Comparison of ENCODE assay signal across 9 mouse cellular contexts in genomic region chr10:18743286-18744142, GRCm38 (mm10). TPM values are rescaled to one million over a fixed set of nuclear protein-coding genes. Genes with fewer than 3 reads are reported as not detected.
A peak's percentile ranks its signal among the peaks of the same experiment; 100 is the strongest.
DNase-seq lines count a peak whose midpoint lies in the region; ATAC-seq and TF ChIP-seq lines count a peak whose summit lies in the region.
"Had no signal": no experiment of that assay in that cellular context is flagged by ENCODE, and none has a peak within 500 bp of the region (broad histone marks: within the 10 kb centered on the region; RNA-seq: fewer than 3 reads in every experiment).

TSS of gene Arfgef3 (minus strand) at chr10:18743949.

- H3K4me3 ChIP-seq in embryonic facial prominence, embryonic 12.5 days = peak within 1 kb of the TSS; percentile 50
- peak within 1 kb of the TSS; percentile 64 for H3K4me3 ChIP-seq in kidney, adult 2 months (ENCODE audit: insufficient read depth, low read depth, low read length)
- H3K4me3 ChIP-seq: myocyte had no signal

- 0 out of 2 replicates have a peak, but pooled peaks have one; percentile 47 for ATAC-seq in embryonic facial prominence, embryonic 12.5 days (ENCODE audit: insufficient number of reproducible peaks, insufficient read depth, low FRiP score, low TSS enrichment)
- peak; percentile 64 for ATAC-seq in megakaryocyte progenitor cell, adult 5-6 weeks (replicated peaks; ENCODE audit: poor library complexity)
- no peak for ATAC-seq in erythroid progenitor cell, adult 5-6 weeks (replicated peaks; ENCODE audit: low FRiP score, poor library complexity, severe bottlenecking)

- H3K4me1 ChIP-seq in embryonic facial prominence, embryonic 12.5 days = no peaks in the 10 kb centered on the region
- no peaks in the 10 kb centered on the region for H3K4me1 ChIP-seq in kidney, adult 2 months (ENCODE audit: control insufficient read depth, insufficient read depth, low read length)

- peaks cover 15% of the 10 kb centered on the region for H3K27me3 ChIP-seq in embryonic facial prominence, embryonic 12.5 days
- no peaks in the 10 kb centered on the region for H3K27me3 ChIP-seq in kidney, adult 2 months (replicated peaks; ENCODE audit: control insufficient read depth, insufficient read depth, low read length)

- peak; percentile 23 to 26 for DNase-seq in adrenal gland, postnatal 4 days (ENCODE audit: low spot score in 2 of 2)
- DNase-seq in heart, adult 9 months (ENCODE audit: low spot score in 2 of 2) = peak; percentile 7 to 9
- DNase-seq in kidney, adult 2 months = peak; percentile 63
- peak; percentile 87 to 89 for DNase-seq in left cerebral cortex, postnatal 36 days (ENCODE audit: low spot score in 2 of 2)
- peak; percentile 77 to 80 for DNase-seq in right cerebral cortex, postnatal 36 days (ENCODE audit: low spot score in 2 of 2)

- no peak for TF ChIP-seq CTCF in kidney, adult 2 months (conservative IDR thresholded peaks at IDR 0.05; ENCODE audit: insufficient read depth, insufficient read length, low read depth, low read length)

- 1% methylated on average over 50 of the region's 50 CpGs for WGBS in embryonic facial prominence, embryonic 12.5 days
- 3% methylated on average over 50 of the region's 50 CpGs for WGBS in kidney, adult 2 months

- no peak for TF ChIP-seq POLR2A in kidney, adult 2 months (IDR thresholded peaks at IDR 0.05; ENCODE audit: low read depth, low read length)

- no peaks in the 10 kb centered on the region for H3K36me3 ChIP-seq in embryonic facial prominence, embryonic 12.5 days
- H3K36me3 ChIP-seq in kidney, adult 2 months (ENCODE audit: control insufficient read depth, insufficient read depth, low read length) = no peaks in the 10 kb centered on the region

- no peak within 1 kb of the TSS for H3K27ac ChIP-seq in embryonic facial prominence, embryonic 12.5 days
- H3K27ac ChIP-seq in kidney, adult 2 months (ENCODE audit: insufficient read depth, low read depth, low read length) = no peak within 1 kb of the TSS

- intact Hi-C loops in left cerebral cortex, postnatal 36 days (cut with DNase I) = loop anchor here (10.0 kb wide), 1 partner anchor 119 kb away; no protein-coding TSS in a partner anchor

- no peaks in the 10 kb centered on the region for H3K9me3 ChIP-seq in embryonic facial prominence, embryonic 12.5 days

- H3K9ac ChIP-seq in embryonic facial prominence, embryonic 12.5 days = peak within 1 kb of the TSS; percentile 38

- H3K4me2 ChIP-seq in embryonic facial prominence, embryonic 12.5 days (replicated peaks) = peak within 1 kb of the TSS; percentile 92

RNA-seq across cellular contexts. Expression of gene Arfgef3, which starts in this region (rescaled TPM):
- 10 to 100 TPM in 1 of 2 experiments, 1 to 10 TPM in 1; 8.5 to 11.5 TPM for total RNA-seq in adrenal gland, postnatal 4 days (2021)
- 0.89 and 0.90 TPM in 2 replicates for polyA plus RNA-seq in embryonic facial prominence, embryonic 12.5 days (2016; fragmentation: Nextera tagmentation; extraction: Ambion mirVana)
- polyA plus RNA-seq in kidney, adult 2 months (2012; rRNA removed) = 1.1 and 1.3 TPM in 2 replicates
- total RNA-seq in left cerebral cortex, postnatal 36 days (2021) = 100 to 1,000 TPM; 105 to 109 TPM
- total RNA-seq in megakaryocyte progenitor cell, adult 5-6 weeks (2015) = 0.88 and 1.7 TPM in 2 replicates
- total RNA-seq in megakaryocyte progenitor cell, adult 5-6 weeks (2017) = 0.79 and 0.95 TPM in 2 replicates
- total RNA-seq in erythroid progenitor cell, adult 5-6 weeks (2015; ENCODE audit: low replicate concordance) = not detected in 2 replicates
- under 0.01 TPM in 1 of 2 replicates, not detected in the other for total RNA-seq in erythroid progenitor cell, adult 5-6 weeks (2017; ENCODE audit: low replicate concordance)
- polyA plus RNA-seq: myocyte had no signal

Comparison
In these comparisons a context has a peak if more than half of its experiments do, and no peak if none do; other contexts are left out.
1. RNA of gene Arfgef3 (total RNA-seq): 105 to 109 TPM in left cerebral cortex, postnatal 36 days; 8.5 to 11.5 TPM in adrenal gland, postnatal 4 days, 0.79 to 1.7 TPM in megakaryocyte progenitor cell, adult 5-6 weeks and under 0.01 TPM in erythroid progenitor cell, adult 5-6 weeks; every median in the first group is over 4 times any median in the second.
2. Peak in ATAC-seq, H3K4me3 ChIP-seq, H3K9ac ChIP-seq and H3K4me2 ChIP-seq in embryonic facial prominence, embryonic 12.5 days; RNA of the gene not detected or under 1 TPM.
3. DNase-seq: peak in every context shown above with its lines; median percentile 88 in left cerebral cortex, postnatal 36 days; 78 in right cerebral cortex, postnatal 36 days; 63 in kidney, adult 2 months; 24 in adrenal gland, postnatal 4 days; 8 in heart, adult 9 months.